In genomic region chr3:28164678-28165077, GRCm38 (mm10) we compare ENCODE assay signal across 21 mouse cellular contexts.
DNase-seq lines count a peak whose midpoint lies in the region; ATAC-seq and TF ChIP-seq lines count a peak whose summit lies in the region.
"Had no signal": no experiment of that assay in that cellular context is flagged by ENCODE, and none has a peak within 500 bp of the region (broad histone marks: within the 10 kb centered on the region; RNA-seq: fewer than 3 reads in every experiment).

No protein-coding gene starts in this region.

- no peaks in the 10 kb centered on the region for H3K27me3 ChIP-seq in lung, postnatal 0 days (replicated peaks; ENCODE audit: insufficient read depth, low read length)
- H3K27me3 ChIP-seq in forebrain, embryonic 13.5 days, result no peaks in the 10 kb centered on the region
- H3K27me3 ChIP-seq: limb, embryonic 15.5 days had no signal

- H3K4me2 ChIP-seq in lung, postnatal 0 days (replicated peaks; ENCODE audit: low read depth, low read length), result no peak overlapping the region
- no peak overlapping the region for H3K4me2 ChIP-seq in forebrain, embryonic 13.5 days
- H3K4me2 ChIP-seq: heart, embryonic 11.5 days; limb, embryonic 15.5 days had no signal

- TF ChIP-seq EP300 in lung, postnatal 0 days (IDR thresholded peaks at IDR 0.05), result no peak

- intact Hi-C loops in left cerebral cortex, postnatal 25 days (cut with DNase I), result loop anchor here (1.0 to 5.0 kb wide), 3 partner anchors 248 to 582 kb away; no protein-coding TSS in a partner anchor

- peak; percentile 21; the same call in 1 of the 2 replicates for TF ChIP-seq CTCF in lung, postnatal 0 days (IDR thresholded peaks at IDR 0.05)

- ATAC-seq in lung, postnatal 0 days, result no peak
- no peak for ATAC-seq in forebrain, embryonic 13.5 days
- ATAC-seq: hindbrain, embryonic 16.5 days had no signal

- no peaks in the 10 kb centered on the region for H3K36me3 ChIP-seq in lung, postnatal 0 days (ENCODE audit: insufficient read depth, low read length)
- no peaks in the 10 kb centered on the region for H3K36me3 ChIP-seq in forebrain, embryonic 13.5 days (ENCODE audit: poor library complexity, severe bottlenecking)
- H3K36me3 ChIP-seq: embryonic facial prominence, embryonic 10.5 days; limb, embryonic 15.5 days had no signal

- no peak overlapping the region for H3K9ac ChIP-seq in lung, postnatal 0 days (replicated peaks; ENCODE audit: low read depth)
- no peak overlapping the region for H3K9ac ChIP-seq in forebrain, embryonic 13.5 days
- H3K9ac ChIP-seq: limb, embryonic 15.5 days had no signal

- no peak overlapping the region for H3K27ac ChIP-seq in lung, postnatal 0 days (ENCODE audit: low read length)
- no peak overlapping the region for H3K27ac ChIP-seq in forebrain, embryonic 13.5 days
- H3K27ac ChIP-seq: embryonic facial prominence, embryonic 10.5 days; limb, embryonic 15.5 days had no signal

- peak; percentile 83 for DNase-seq in heart, adult 11 months
- DNase-seq in heart, adult 18-20 months, result no peak
- no peak for DNase-seq in lung, postnatal 0 days (ENCODE audit: low spot score)
- no peak for DNase-seq in lung, postnatal 4 days
- peak; percentile 21 for DNase-seq in ES-CJ7 (ENCODE audit: low read depth, low spot score)
- peak; percentile 36 for DNase-seq in induced T-regulatory cell, adult 2 months (ENCODE audit: low read depth)
- DNase-seq in left cerebral cortex, postnatal 25 days (ENCODE audit: low spot score in 2 of 2), result no peak
- DNase-seq: adrenal gland, postnatal 10 days; cerebellum, adult 11-12 months; cerebellum, postnatal 25 days; kidney, adult 9 months; lung, adult 18-20 months; midbrain, embryonic 14.5 days; right cerebral cortex, adult 18-20 months; spleen, adult 18-20 months; thymus, postnatal 36 days had no signal

- no peaks in the 10 kb centered on the region for H3K4me1 ChIP-seq in lung, postnatal 0 days (ENCODE audit: insufficient read depth, low read depth, low read length)
- H3K4me1 ChIP-seq in forebrain, embryonic 13.5 days, result no peaks in the 10 kb centered on the region
- H3K4me1 ChIP-seq: embryonic facial prominence, embryonic 10.5 days; limb, embryonic 15.5 days had no signal

- no peaks in the 10 kb centered on the region for H3K9me3 ChIP-seq in lung, postnatal 0 days (ENCODE audit: low read length)
- H3K9me3 ChIP-seq in forebrain, embryonic 13.5 days (replicated peaks), result no peaks in the 10 kb centered on the region
- H3K9me3 ChIP-seq: embryonic facial prominence, embryonic 10.5 days; limb, embryonic 15.5 days had no signal

- WGBS in lung, postnatal 0 days, result 50% methylated on average over 1 of the region's 1 CpGs
- WGBS in forebrain, embryonic 13.5 days, result 60% methylated on average over 1 of the region's 1 CpGs

- H3K4me3 ChIP-seq in lung, postnatal 0 days (ENCODE audit: low read depth, low read length), result no peak overlapping the region
- no peak overlapping the region for H3K4me3 ChIP-seq in forebrain, embryonic 13.5 days
- H3K4me3 ChIP-seq: embryonic facial prominence, embryonic 10.5 days; limb, embryonic 15.5 days had no signal

Comparison
In these comparisons a context has a peak if more than half of its experiments do, and no peak if none do; other contexts are left out.
1. DNase-seq: peak in heart, adult 11 months (single experiment), ES-CJ7 (single experiment) and induced T-regulatory cell, adult 2 months (single experiment); none in heart, adult 18-20 months (0 of 2), lung, postnatal 0 days (single experiment), lung, postnatal 4 days (0 of 2) and left cerebral cortex, postnatal 25 days (0 of 2).